Mouse (Mus musculus) kidney, embryonic 15.5 days (tissue): ENCODE data around the gene Dop1b. TPM values are rescaled to one million over a fixed set of nuclear protein-coding genes. Genes with fewer than 3 reads are reported as not detected.

ENCODE experiments used
- ATAC-seq: fragments of 200-750 bp; cut with Nextera tagmentation; replicated peaks from 2 replicates; pipeline ENCODE4 v1.8.0; 2017; ENCODE audit warnings: moderate TSS enrichment; ENCODE audit not compliant: low FRiP score
- H3K27ac ChIP-seq: fragments of 300-500 bp; sonication (generic); 2 replicates; pipeline ENCODE4 v1.5.1; 2015; ENCODE audit warnings: mild to moderate bottlenecking, inconsistent platforms
- H3K27me3 ChIP-seq: fragments of 300-500 bp; sonication (generic); 2 replicates; pipeline ENCODE4 v1.6.1; 2015; ENCODE audit warnings: inconsistent platforms
- H3K36me3 ChIP-seq: fragments of 300-500 bp; sonication (generic); 2 replicates; pipeline ENCODE4 v1.6.1; 2015; ENCODE audit warnings: inconsistent platforms
- H3K4me1 ChIP-seq: fragments of 300-500 bp; sonication (generic); 2 replicates; pipeline ENCODE4 v1.6.1; 2015; ENCODE audit warnings: inconsistent platforms
- H3K4me2 ChIP-seq: fragments of 300-500 bp; sonication (generic); 2 replicates; pipeline ENCODE4 v1.6.1; 2015; ENCODE audit warnings: moderate library complexity, mild to moderate bottlenecking, inconsistent platforms
- H3K4me3 ChIP-seq: fragments of 300-500 bp; sonication (generic); replicated peaks from 2 replicates; pipeline ENCODE4 v1.5.1; 2015; ENCODE audit warnings: mild to moderate bottlenecking, inconsistent platforms
- H3K9ac ChIP-seq: fragments of 300-500 bp; sonication (generic); 2 replicates; pipeline ENCODE4 v1.6.1; 2015; ENCODE audit warnings: mild to moderate bottlenecking, inconsistent platforms
- H3K9me3 ChIP-seq: fragments of 300-500 bp; sonication (generic); replicated peaks from 2 replicates; pipeline ENCODE4 v1.6.1; 2016; ENCODE audit warnings: inconsistent platforms
- WGBS: fragments of 180-500 bp; shearing (Covaris S2); methylation state at CpG from one replicate; pipeline ENCODE4 v1.1.7; 2015; ENCODE audit warnings: mixed read lengths; 5-methylcytosine and 5-hydroxymethylcytosine counted together
- polyA plus RNA-seq: library from polyadenylated mRNA; unstranded; fragments of >200 nt; fragmentation: Nextera tagmentation; extraction: Ambion mirVana; gene quantifications from 2 replicates; pipeline ENCODE4 v1.2.1, GENCODE M21; 2015

Gene Dop1b
- polyA plus RNA-seq, 1 experiment from 2014 or later = 20.0 TPM

DNA sequence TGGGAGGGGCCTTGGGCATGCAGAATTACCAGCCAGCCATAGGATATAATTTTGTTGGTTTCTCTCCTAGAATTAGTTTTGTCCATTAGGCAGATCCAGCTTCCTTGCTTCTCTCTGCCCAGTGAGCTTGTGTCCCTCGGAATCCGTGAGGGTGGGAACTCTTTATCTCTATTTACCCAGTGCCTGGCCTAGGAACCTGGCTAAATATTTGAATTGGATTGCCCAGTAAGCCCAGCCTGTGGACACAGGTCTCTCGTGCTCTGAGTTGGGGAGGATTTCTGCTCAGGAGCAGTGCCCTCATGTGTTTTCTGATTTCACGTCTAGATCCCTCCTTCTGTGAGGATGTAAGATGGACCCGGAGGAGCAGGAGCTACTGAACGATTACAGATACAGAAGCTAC is 4.1 kb downstream of the Dop1b start:
- no peak for ATAC-seq
- whole genome bisulfite sequencing = 87% methylated on average over 6 of the region's 6 CpGs
- Histone ChIP-seq H3K36me3 (no peaks in the 10 kb centered on the region), H3K4me2 (no peak overlapping the region), H3K9ac (no peak overlapping the region), H3K4me1 (peaks cover 16% of the 10 kb centered on the region), H3K4me3 (no peak overlapping the region), H3K27me3 (peaks cover 8% of the 10 kb centered on the region; the same call in 1 of the 2 replicates), H3K9me3 (no peaks in the 10 kb centered on the region), H3K27ac (no peak overlapping the region)

- Histone ChIP-seq H3K9me3 (no peaks in the 10 kb centered on the region), H3K4me2 (no peak overlapping the region), H3K9ac (no peak overlapping the region), H3K27ac (no peak overlapping the region), H3K4me3 (no peak overlapping the region), H3K36me3 (no peaks in the 10 kb centered on the region), H3K27me3 (peaks cover 8% of the 10 kb centered on the region; the same call in 1 of the 2 replicates), H3K4me1 (peaks cover 14% of the 10 kb centered on the region)
- 39% methylated on average over 5 of the region's 5 CpGs for WGBS
- ATAC-seq = no peak
Observed at GRCm38 (mm10) chr16:93717299-93717703, 5.6 kb downstream of the Dop1b start.

DNA sequence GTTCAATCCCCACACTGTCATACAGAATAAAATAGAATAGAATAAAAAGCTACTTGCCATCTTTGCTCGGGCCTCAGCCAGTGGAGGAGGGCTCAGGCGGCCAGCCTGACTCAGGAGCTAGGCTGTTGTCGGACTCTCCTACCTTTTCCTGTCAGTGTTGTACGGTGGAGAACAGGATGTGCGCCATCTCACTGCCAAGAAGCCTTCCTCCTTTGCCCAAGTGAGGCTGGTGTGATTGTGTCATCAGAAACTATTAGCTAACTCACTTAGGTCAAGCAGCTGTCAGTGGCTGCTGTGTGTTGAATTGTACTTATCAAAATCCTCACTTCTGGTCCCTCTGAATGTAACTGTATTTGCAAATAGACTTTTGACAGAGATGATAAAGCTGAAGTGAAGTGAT is 10.1 kb downstream of the Dop1b start:
- H3K27me3 ChIP-seq = no peaks in the 10 kb centered on the region
- H3K36me3 ChIP-seq = no peaks in the 10 kb centered on the region
- H3K9ac ChIP-seq = no peak overlapping the region
- no peak overlapping the region for H3K27ac ChIP-seq
- H3K4me1 ChIP-seq = no peaks in the 10 kb centered on the region
- ATAC-seq = no peak
- 79% methylated on average over 5 of the region's 5 CpGs for WGBS
- no peak overlapping the region for H3K4me2 ChIP-seq
- H3K9me3 ChIP-seq = no peaks in the 10 kb centered on the region
- H3K4me3 ChIP-seq = no peak overlapping the region

GRCm38 (mm10) chr16:93722476-93722875 is 10.8 kb downstream of the Dop1b start:
- H3K27me3 ChIP-seq = no peaks in the 10 kb centered on the region
- H3K27ac ChIP-seq = no peak overlapping the region
- no peak overlapping the region for H3K9ac ChIP-seq
- 73% methylated on average over 2 of the region's 2 CpGs for WGBS
- H3K9me3 ChIP-seq = no peaks in the 10 kb centered on the region
- H3K36me3 ChIP-seq = no peaks in the 10 kb centered on the region
- H3K4me2 ChIP-seq = no peak overlapping the region
- H3K4me3 ChIP-seq = no peak overlapping the region
- H3K4me1 ChIP-seq = no peaks in the 10 kb centered on the region
- ATAC-seq = no peak

DNA sequence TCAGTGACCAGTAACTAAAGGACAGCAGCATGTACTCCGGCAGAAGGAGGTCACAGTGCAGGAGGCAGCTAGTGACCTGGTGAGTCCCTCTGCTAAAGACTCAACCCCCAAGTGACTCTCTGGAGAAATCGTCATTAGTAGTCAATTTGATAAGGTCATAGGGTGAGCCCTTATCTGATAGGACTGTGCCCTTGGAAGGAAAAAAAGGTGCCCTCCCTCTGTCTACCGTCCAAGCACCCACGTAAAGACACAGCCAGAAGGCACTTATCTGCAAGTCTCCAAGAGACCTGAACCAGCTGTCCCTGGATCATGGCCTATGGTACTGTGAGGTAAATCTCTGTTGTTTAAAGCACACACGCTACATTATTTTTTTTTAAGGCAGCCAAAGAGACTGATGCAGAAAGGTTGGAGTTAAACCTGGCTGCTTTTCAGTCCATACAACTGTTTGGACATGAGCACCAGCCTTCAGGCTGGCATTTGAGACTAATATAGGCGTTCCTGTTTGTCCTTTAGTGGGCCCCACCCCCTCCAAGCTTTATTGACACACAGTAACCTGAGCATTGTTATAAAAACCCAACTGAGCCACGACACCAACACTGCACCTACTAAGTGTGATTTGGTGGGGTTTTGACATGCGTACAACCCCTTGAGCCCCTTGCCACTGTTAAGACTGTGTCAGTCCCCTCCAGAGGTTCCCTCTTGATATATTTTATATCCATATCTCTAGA is 13.9 kb downstream of the Dop1b start:
- Histone ChIP-seq H3K9me3 (no peaks in the 10 kb centered on the region), H3K27ac (no peak overlapping the region), H3K4me2 (no peak overlapping the region), H3K4me3 (no peak overlapping the region), H3K27me3 (no peaks in the 10 kb centered on the region), H3K9ac (no peak overlapping the region), H3K4me1 (peaks cover 11% of the 10 kb centered on the region), H3K36me3 (no peaks in the 10 kb centered on the region)
- WGBS = 54% methylated on average over 8 of the region's 8 CpGs
- ATAC-seq = no peak

GRCm38 (mm10) chr16:93726186-93726585 is 14.5 kb downstream of the Dop1b start:
- no peak overlapping the region for H3K4me2 ChIP-seq
- H3K4me1 ChIP-seq = peaks cover 11% of the 10 kb centered on the region
- no peak for ATAC-seq
- H3K9me3 ChIP-seq = no peaks in the 10 kb centered on the region
- no peaks in the 10 kb centered on the region for H3K27me3 ChIP-seq
- no peak overlapping the region for H3K9ac ChIP-seq
- no peak overlapping the region for H3K27ac ChIP-seq
- no peaks in the 10 kb centered on the region for H3K36me3 ChIP-seq
- 85% methylated on average over 4 of the region's 4 CpGs for WGBS
- H3K4me3 ChIP-seq = no peak overlapping the region

DNA sequence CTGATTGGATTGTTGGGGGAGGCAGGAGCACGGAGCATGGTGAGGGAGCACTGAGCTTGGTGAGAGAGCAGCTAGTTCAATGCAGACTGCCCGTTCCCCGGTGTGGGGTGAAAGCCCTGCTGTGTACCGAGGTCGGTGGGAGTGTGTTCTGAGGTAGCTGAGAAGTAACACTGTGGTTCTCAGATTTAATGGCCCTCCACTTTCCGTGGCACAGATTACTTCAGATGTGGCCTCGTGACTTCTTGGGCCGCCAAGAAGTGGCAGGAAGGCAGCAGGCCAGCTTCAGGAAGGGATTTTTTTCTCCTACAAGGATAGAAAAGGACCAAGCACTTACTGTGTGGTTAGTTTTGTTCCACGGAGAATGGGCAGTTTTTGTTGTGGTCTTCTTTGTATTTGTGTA is 17.0 kb downstream of the Dop1b start:
- WGBS = 62% methylated on average over 9 of the region's 9 CpGs
- H3K36me3 ChIP-seq = no peaks in the 10 kb centered on the region
- no peak overlapping the region for H3K4me3 ChIP-seq
- H3K4me1 ChIP-seq = peaks cover 15% of the 10 kb centered on the region
- no peak overlapping the region for H3K27ac ChIP-seq
- ATAC-seq = no peak
- no peaks in the 10 kb centered on the region for H3K27me3 ChIP-seq
- no peaks in the 10 kb centered on the region for H3K9me3 ChIP-seq
- no peak overlapping the region for H3K4me2 ChIP-seq
- H3K9ac ChIP-seq = no peak overlapping the region

DNA sequence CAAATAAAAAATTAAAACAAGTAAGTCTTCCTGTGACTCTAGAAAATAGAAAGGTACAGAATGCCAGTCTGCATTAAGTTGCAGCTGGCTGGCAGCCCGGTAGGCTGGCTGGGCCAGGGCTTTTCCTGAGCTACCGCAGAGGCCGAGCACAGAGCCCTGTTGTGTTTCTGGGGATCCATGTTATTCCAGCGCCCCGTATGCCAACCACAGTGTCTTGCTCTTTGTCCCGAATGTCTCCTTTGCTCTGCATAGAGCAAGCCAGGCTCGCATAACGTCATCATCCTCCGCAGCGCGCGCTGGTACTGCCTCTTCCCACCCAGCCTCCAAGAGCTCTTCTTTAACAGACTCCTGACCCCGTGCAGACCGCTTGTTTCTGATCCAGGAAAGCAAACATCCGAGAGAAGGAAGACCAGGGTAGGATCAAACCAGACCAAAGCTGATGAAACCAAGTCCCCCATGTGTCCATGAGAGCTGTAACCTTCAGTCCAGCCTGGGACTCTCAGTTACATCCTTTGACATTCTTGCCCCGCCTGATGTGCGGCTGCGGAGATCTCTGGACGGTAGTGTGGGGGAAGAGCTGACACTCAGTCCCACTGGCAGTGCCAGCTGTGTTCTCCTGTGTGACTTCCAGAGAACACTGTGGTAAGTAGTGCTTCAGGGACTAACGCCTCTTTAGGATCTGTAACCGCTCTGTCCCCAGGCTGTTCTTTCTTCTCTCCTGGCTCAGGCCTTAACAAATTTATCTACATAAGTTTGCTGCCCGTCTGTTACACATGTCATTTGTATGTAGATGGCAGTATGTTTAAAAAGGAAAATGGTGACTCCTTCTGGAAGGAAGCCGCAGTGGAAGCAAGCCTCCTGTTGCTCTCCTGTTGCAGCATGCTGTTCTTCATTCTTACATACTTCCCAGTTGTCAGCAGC is 18.4 kb downstream of the Dop1b start:
- no peaks in the 10 kb centered on the region for H3K9me3 ChIP-seq
- H3K27ac ChIP-seq = no peak overlapping the region
- no peak overlapping the region for H3K4me2 ChIP-seq
- no peak overlapping the region for H3K4me3 ChIP-seq
- H3K9ac ChIP-seq = no peak overlapping the region
- H3K4me1 ChIP-seq = peaks cover 25% of the 10 kb centered on the region
- WGBS = 78% methylated on average over 23 of the region's 23 CpGs
- H3K36me3 ChIP-seq = no peaks in the 10 kb centered on the region
- no peaks in the 10 kb centered on the region for H3K27me3 ChIP-seq
- no peak for ATAC-seq

DNA sequence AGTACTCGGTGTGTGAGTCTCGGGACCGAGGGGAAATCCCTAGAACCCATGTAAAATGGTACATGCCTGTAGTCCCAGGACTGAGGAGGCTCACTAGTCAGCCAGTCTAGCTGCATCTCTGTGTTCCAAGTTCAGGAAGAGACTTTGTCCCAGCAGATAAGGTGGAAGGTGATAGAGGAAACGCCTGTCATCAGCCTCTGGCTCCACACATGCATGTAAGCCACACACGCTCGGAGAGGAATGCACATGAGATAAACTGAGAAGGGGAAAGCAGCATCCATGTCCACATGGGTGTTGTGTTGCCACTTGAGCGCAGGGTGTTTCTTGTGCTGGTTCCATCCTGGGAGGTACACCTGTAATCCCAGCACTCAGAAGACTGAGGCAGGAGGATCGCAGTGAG is 19.6 kb downstream of the Dop1b start:
- no peak overlapping the region for H3K9ac ChIP-seq
- H3K27me3 ChIP-seq = no peaks in the 10 kb centered on the region
- no peak for ATAC-seq
- H3K9me3 ChIP-seq = no peaks in the 10 kb centered on the region
- H3K4me2 ChIP-seq = no peak overlapping the region
- 86% methylated on average over 8 of the region's 8 CpGs for WGBS
- H3K4me3 ChIP-seq = no peak overlapping the region
- no peaks in the 10 kb centered on the region for H3K36me3 ChIP-seq
- no peak overlapping the region for H3K27ac ChIP-seq
- peaks cover 25% of the 10 kb centered on the region for H3K4me1 ChIP-seq

GRCm38 (mm10) chr16:93732875-93733569 is 21.3 kb downstream of the Dop1b start:
- Histone ChIP-seq H3K36me3 (no peaks in the 10 kb centered on the region), H3K4me2 (no peak overlapping the region), H3K9ac (no peak overlapping the region), H3K4me1 (peaks cover 25% of the 10 kb centered on the region), H3K4me3 (no peak overlapping the region), H3K27ac (no peak overlapping the region), H3K9me3 (no peaks in the 10 kb centered on the region), H3K27me3 (no peaks in the 10 kb centered on the region)
- no peak for ATAC-seq
- 60% methylated on average over 18 of the region's 18 CpGs for WGBS

GRCm38 (mm10) chr16:93739251-93739650 is 27.5 kb downstream of the Dop1b start:
- Histone ChIP-seq H3K4me3 (no peak overlapping the region), H3K9ac (no peak overlapping the region), H3K4me2 (no peak overlapping the region), H3K27ac (no peak overlapping the region), H3K36me3 (no peaks in the 10 kb centered on the region), H3K27me3 (no peaks in the 10 kb centered on the region), H3K9me3 (no peaks in the 10 kb centered on the region), H3K4me1 (peaks cover 5% of the 10 kb centered on the region)
- no peak for ATAC-seq
- WGBS = 82% methylated on average over 11 of the region's 11 CpGs

DNA sequence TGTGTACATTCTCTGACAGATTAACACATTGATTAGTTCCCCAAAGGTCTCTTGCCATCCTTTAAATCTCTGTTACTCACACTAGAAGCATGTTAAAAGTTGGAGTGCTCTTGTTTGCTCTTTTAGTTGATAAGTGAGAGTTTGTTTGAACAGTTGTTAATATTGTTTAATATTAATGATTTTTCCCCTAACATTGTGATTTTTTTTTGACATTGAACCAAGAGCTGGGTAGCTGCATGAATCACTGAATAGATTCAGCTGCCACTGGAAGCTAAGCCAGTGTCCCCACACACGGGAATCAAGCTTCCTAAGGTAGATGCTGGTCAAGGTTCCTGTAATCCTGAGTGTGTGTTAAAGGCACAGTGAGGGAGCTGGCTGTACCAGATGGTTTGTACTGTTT is 31.2 kb downstream of the Dop1b start:
- no peaks in the 10 kb centered on the region for H3K27me3 ChIP-seq
- H3K9me3 ChIP-seq = no peaks in the 10 kb centered on the region
- no peaks in the 10 kb centered on the region for H3K36me3 ChIP-seq
- WGBS = 73% methylated on average over 1 of the region's 1 CpGs
- H3K4me1 ChIP-seq = no peaks in the 10 kb centered on the region
- ATAC-seq = no peak
- no peak overlapping the region for H3K27ac ChIP-seq
- H3K9ac ChIP-seq = no peak overlapping the region
- H3K4me3 ChIP-seq = no peak overlapping the region
- no peak overlapping the region for H3K4me2 ChIP-seq
